Mouse (Mus musculus) forebrain, embryonic 11.5 days (tissue): ENCODE data around the gene L3mbtl2. TPM values are rescaled to one million over a fixed set of nuclear protein-coding genes. Genes with fewer than 3 reads are reported as not detected.
A peak's percentile ranks its signal among the peaks of the same experiment; 100 is the strongest.

ENCODE experiments used
- ATAC-seq: fragments of 200-750 bp; cut with Nextera tagmentation; replicated peaks from 2 replicates; pipeline ENCODE4 v1.8.0; 2017; ENCODE audit warnings: moderate TSS enrichment; ENCODE audit not compliant: low FRiP score
- DNase-seq: peaks from one replicate; pipeline ENCODE4 v3.0.0-alpha.2; 2017; ENCODE audit warnings: low spot score
- H3K27ac ChIP-seq: fragments of 300-500 bp; sonication (generic); 2 replicates; pipeline ENCODE4 v1.5.1; 2014; ENCODE audit warnings: low read depth, low read length
- H3K27me3 ChIP-seq: fragments of 300-500 bp; sonication (generic); 2 replicates; pipeline ENCODE4 v1.6.1; 2014; ENCODE audit warnings: mild to moderate bottlenecking, low read length, mixed read lengths; ENCODE audit not compliant: control insufficient read depth, insufficient read depth
- H3K36me3 ChIP-seq: fragments of 300-500 bp; sonication (generic); 2 replicates; pipeline ENCODE4 v1.6.1; 2014; ENCODE audit warnings: mild to moderate bottlenecking, low read length, moderate library complexity, mixed read lengths; ENCODE audit not compliant: control insufficient read depth, insufficient read depth
- H3K4me1 ChIP-seq: fragments of 300-500 bp; sonication (generic); replicated peaks from 2 replicates; pipeline ENCODE4 v1.6.1; 2014; ENCODE audit warnings: low read length, mixed read lengths; ENCODE audit not compliant: control insufficient read depth, insufficient read depth
- H3K4me2 ChIP-seq: fragments of 300-500 bp; sonication (generic); 2 replicates; pipeline ENCODE4 v1.6.1; 2014; ENCODE audit warnings: low read depth, mild to moderate bottlenecking, low read length, moderate library complexity, mixed read lengths; ENCODE audit not compliant: severe bottlenecking
- H3K4me3 ChIP-seq: fragments of 300-500 bp; sonication (generic); 2 replicates; pipeline ENCODE4 v1.5.1; 2014; ENCODE audit warnings: low read depth, low read length
- H3K9ac ChIP-seq: fragments of 300-500 bp; sonication (generic); 2 replicates; pipeline ENCODE4 v1.6.1; 2014; ENCODE audit warnings: low read length
- H3K9me3 ChIP-seq: fragments of 300-500 bp; sonication (generic); 2 replicates; pipeline ENCODE4 v1.6.1; 2016; ENCODE audit warnings: low read length, mixed read lengths; ENCODE audit not compliant: control insufficient read depth
- WGBS: fragments of 180-500 bp; shearing (Covaris S2); extraction: QIAGEN DNeasy Blood & Tissue Kit; methylation state at CpG from one replicate; pipeline ENCODE4 v1.1.7; 2014; 5-methylcytosine and 5-hydroxymethylcytosine counted together
- polyA plus RNA-seq: library from polyadenylated mRNA; unstranded; fragments of >200 nt; fragmentation: Nextera tagmentation; extraction: Ambion mirVana; gene quantifications from 2 replicates; pipeline ENCODE4 v1.2.1, GENCODE M21; 2014

L3mbtl2 gene
- polyA plus RNA-seq, 1 experiment from 2014 or later: 39.3 TPM

GRCm38 (mm10) chr15:81680301-81680805 is 16.7 kb downstream of the L3mbtl2 start:
- Histone ChIP-seq H3K4me2 (no peak overlapping the region), H3K27ac (no peak overlapping the region), H3K4me1 (no peaks in the 10 kb centered on the region), H3K9me3 (no peaks in the 10 kb centered on the region), H3K36me3 (no peaks in the 10 kb centered on the region; the same call in 1 of the 2 replicates), H3K9ac (no peak overlapping the region), H3K4me3 (no peak overlapping the region), H3K27me3 (no peaks in the 10 kb centered on the region; the same call in 1 of the 2 replicates)
- WGBS: 93% methylated on average over 4 of the region's 4 CpGs
- DNase-seq (no peak), ATAC-seq (no peak)

GRCm38 (mm10) chr15:81693366-81693966 is 29.8 kb downstream of the L3mbtl2 start:
- peak overlapping the region; percentile 72 for H3K9ac ChIP-seq
- 3% methylated on average over 41 of the region's 41 CpGs for WGBS
- peak overlapping the region; percentile 97 for H3K4me2 ChIP-seq
- H3K4me1 ChIP-seq: peaks cover 10% of the 10 kb centered on the region; the same call in 1 of the 2 replicates
- peaks cover 35% of the 10 kb centered on the region for H3K27me3 ChIP-seq
- H3K27ac ChIP-seq: no peak overlapping the region
- DNase-seq (peak; percentile 61), ATAC-seq (no peak)
- H3K36me3 ChIP-seq: no peaks in the 10 kb centered on the region
- H3K9me3 ChIP-seq: no peaks in the 10 kb centered on the region
- H3K4me3 ChIP-seq: peak overlapping the region; percentile 49

DNA sequence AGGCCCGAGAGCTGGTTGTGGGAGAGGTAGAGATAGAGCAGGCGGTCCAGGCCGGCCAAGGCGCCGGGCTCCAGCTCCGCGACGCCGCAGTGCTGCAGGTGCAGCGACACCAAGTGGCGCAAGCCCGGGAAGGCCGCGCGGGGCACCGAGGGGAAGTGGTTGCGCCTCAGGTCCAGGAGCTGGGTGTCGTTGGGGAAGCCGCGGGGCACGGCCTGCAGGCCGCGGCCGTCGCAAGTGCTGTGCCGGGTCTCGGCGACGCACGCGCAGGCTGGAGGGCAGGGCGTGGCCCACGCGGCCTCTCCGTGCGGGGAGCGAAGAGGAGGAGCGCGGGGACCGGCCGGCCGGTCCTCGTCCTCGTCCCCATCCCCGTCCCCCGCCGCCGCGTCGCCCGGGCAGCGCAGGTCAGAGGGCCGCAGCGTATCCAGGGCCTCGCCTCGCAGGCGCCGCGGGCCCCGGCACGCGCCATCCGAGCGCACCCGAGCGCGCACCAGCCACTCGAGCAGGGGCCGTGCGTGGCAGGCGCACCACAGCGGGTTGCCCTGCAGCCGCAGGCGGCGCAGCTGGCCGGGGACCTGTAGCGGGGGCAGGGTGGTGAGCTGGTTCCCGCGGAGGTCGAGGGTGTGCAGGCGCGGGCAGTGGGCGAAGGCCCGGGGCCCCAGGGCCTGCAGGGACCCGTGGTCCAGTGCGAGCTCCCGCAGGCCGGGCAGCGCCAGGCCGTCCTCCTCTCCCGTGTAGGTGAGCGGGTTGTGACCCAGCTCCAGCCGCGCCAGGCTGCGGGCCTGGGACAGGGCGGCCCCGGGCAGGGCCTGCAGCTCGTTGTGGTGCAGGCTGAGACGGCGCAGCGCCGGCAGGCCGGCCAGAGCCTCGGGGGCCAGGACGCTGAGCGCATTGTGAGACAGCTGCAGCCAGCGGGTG is 30.5 kb downstream of the L3mbtl2 start:
- Histone ChIP-seq H3K9ac (peak overlapping the region; percentile 72), H3K4me3 (peak overlapping the region; percentile 49), H3K4me1 (peaks cover 10% of the 10 kb centered on the region; the same call in 1 of the 2 replicates), H3K9me3 (no peaks in the 10 kb centered on the region), H3K27ac (no peak overlapping the region), H3K4me2 (peak overlapping the region; percentile 97), H3K36me3 (no peaks in the 10 kb centered on the region), H3K27me3 (peaks cover 35% of the 10 kb centered on the region)
- ATAC-seq: peak; percentile 85
- under 1% methylated on average over 105 of the region's 107 CpGs for WGBS
- peak; percentile 93 for DNase-seq

- no peak for ATAC-seq
- H3K36me3 ChIP-seq: no peaks in the 10 kb centered on the region
Measured at GRCm38 (mm10) chr15:81694891-81695290, 31.2 kb downstream of the L3mbtl2 start.

GRCm38 (mm10) chr15:81697175-81697574 is 33.5 kb downstream of the L3mbtl2 start, which contains the start of gene Chadl:
Chadl (minus strand) TSS chr15:81697287.
- Histone ChIP-seq H3K4me2 (no peak within 1 kb of the TSS), H3K4me3 (no peak within 1 kb of the TSS), H3K4me1 (peaks cover 10% of the 10 kb centered on the region; the same call in 1 of the 2 replicates), H3K27me3 (peaks cover 32% of the 10 kb centered on the region), H3K9ac (0 out of 2 replicates have a peak within 1 kb of the TSS, but pooled peaks have one; percentile 8), H3K9me3 (no peaks in the 10 kb centered on the region), H3K36me3 (no peaks in the 10 kb centered on the region; the same call in 1 of the 2 replicates), H3K27ac (no peak within 1 kb of the TSS)
- WGBS: 62% methylated on average over 7 of the region's 7 CpGs
- ATAC-seq: no peak
- DNase-seq: no peak

More at GRCm38 (mm10) chr15:81694891-81695290, 31.2 kb downstream of the L3mbtl2 start:
- WGBS: 18% methylated on average over 19 of the region's 19 CpGs
- H3K9ac ChIP-seq: peak overlapping the region; percentile 72
- H3K4me3 ChIP-seq: peak overlapping the region; percentile 49
- H3K27me3 ChIP-seq: peaks cover 35% of the 10 kb centered on the region
- DNase-seq: no peak
- peak overlapping the region; percentile 97 for H3K4me2 ChIP-seq
- H3K9me3 ChIP-seq: no peaks in the 10 kb centered on the region
- peaks cover 10% of the 10 kb centered on the region; the same call in 1 of the 2 replicates for H3K4me1 ChIP-seq
- H3K27ac ChIP-seq: no peak overlapping the region

GRCm38 (mm10) chr15:81697847-81698246 is 34.2 kb downstream of the L3mbtl2 start:
- Histone ChIP-seq H3K27me3 (peaks cover 26% of the 10 kb centered on the region), H3K27ac (no peak overlapping the region), H3K9me3 (no peaks in the 10 kb centered on the region), H3K9ac (no peak overlapping the region), H3K4me1 (peaks cover 10% of the 10 kb centered on the region; the same call in 1 of the 2 replicates), H3K36me3 (no peaks in the 10 kb centered on the region; the same call in 1 of the 2 replicates), H3K4me3 (no peak overlapping the region), H3K4me2 (no peak overlapping the region)
- no peak for ATAC-seq
- WGBS: 50% methylated on average over 3 of the region's 3 CpGs
- no peak for DNase-seq

GRCm38 (mm10) chr15:81698532-81698931 is 34.8 kb downstream of the L3mbtl2 start:
- Histone ChIP-seq H3K9ac (no peak overlapping the region), H3K9me3 (no peaks in the 10 kb centered on the region), H3K4me2 (no peak overlapping the region), H3K36me3 (no peaks in the 10 kb centered on the region; the same call in 1 of the 2 replicates), H3K4me3 (no peak overlapping the region), H3K27ac (no peak overlapping the region), H3K4me1 (peaks cover 8% of the 10 kb centered on the region; the same call in 1 of the 2 replicates), H3K27me3 (peaks cover 19% of the 10 kb centered on the region)
- DNase-seq (no peak), ATAC-seq (no peak)
- 73% methylated on average over 2 of the region's 2 CpGs for WGBS

DNA sequence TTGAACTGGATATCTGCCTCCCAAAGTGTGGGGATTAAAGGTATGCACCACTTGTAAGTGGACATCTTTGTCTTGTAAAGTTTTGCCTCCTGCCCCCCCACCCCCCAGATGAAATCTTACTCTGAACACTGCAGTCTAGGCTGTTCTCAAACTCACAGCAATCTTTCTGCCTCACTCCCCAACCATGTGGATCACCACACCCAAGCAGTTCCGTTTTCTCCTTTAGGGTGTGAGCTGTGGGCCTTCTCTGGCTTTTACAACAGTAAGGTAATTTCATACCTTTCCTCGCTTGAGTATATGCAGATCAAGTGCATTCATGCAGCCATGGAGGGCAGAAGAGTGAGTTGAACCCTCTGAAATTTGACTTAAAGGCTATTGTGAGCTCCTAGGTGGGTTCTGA is 36.5 kb downstream of the L3mbtl2 start:
- H3K4me1 ChIP-seq: no peaks in the 10 kb centered on the region
- WGBS: 71% methylated on average over 2 of the region's 2 CpGs
- H3K9me3 ChIP-seq: no peaks in the 10 kb centered on the region
- ATAC-seq: no peak
- H3K27ac ChIP-seq: no peak overlapping the region
- peaks cover 3% of the 10 kb centered on the region; the same call in 1 of the 2 replicates for H3K36me3 ChIP-seq
- H3K27me3 ChIP-seq: peaks cover 3% of the 10 kb centered on the region; the same call in 1 of the 2 replicates
- no peak overlapping the region for H3K4me3 ChIP-seq
- no peak overlapping the region for H3K4me2 ChIP-seq
- no peak overlapping the region for H3K9ac ChIP-seq
- no peak for DNase-seq
